Mouse (Mus musculus) heart, embryonic 16.5 days (tissue): ENCODE measurements around the gene Zfp423. TPM values are rescaled to one million over a fixed set of nuclear protein-coding genes. Genes with fewer than 3 reads are reported as not detected.

Source experiments
- ATAC-seq: fragments of 200-750 bp; cut with Nextera tagmentation; replicated peaks from 2 replicates; pipeline ENCODE4 v1.8.0; 2017; ENCODE audit warnings: moderate number of reproducible peaks; ENCODE audit not compliant: insufficient read depth, low FRiP score; ENCODE audit errors: extremely low read depth
- H3K27ac ChIP-seq: fragments of 300-500 bp; sonication (generic); 2 replicates; pipeline ENCODE4 v1.5.1; 2014; ENCODE audit warnings: mild to moderate bottlenecking, low read length, control low read depth, moderate library complexity
- H3K27me3 ChIP-seq: fragments of 300-500 bp; sonication (generic); 2 replicates; pipeline ENCODE4 v1.6.1; 2014; ENCODE audit warnings: low read length, mixed read lengths; ENCODE audit not compliant: control insufficient read depth, insufficient read depth
- H3K36me3 ChIP-seq: fragments of 300-500 bp; sonication (generic); 2 replicates; pipeline ENCODE4 v1.6.1; 2014; ENCODE audit not compliant: control insufficient read depth, insufficient read depth
- H3K4me1 ChIP-seq: fragments of 300-500 bp; sonication (generic); 2 replicates; pipeline ENCODE4 v1.6.1; 2014; ENCODE audit warnings: low read length, mixed read lengths; ENCODE audit not compliant: control insufficient read depth, insufficient read depth
- H3K4me2 ChIP-seq: fragments of 300-500 bp; sonication (generic); 2 replicates; pipeline ENCODE4 v1.6.1; 2014; ENCODE audit warnings: low read depth, mild to moderate bottlenecking, control low read depth, low read length
- H3K4me3 ChIP-seq: fragments of 300-500 bp; sonication (generic); 2 replicates; pipeline ENCODE4 v1.5.1; 2014; ENCODE audit warnings: mild to moderate bottlenecking, control low read depth, low read length
- H3K9ac ChIP-seq: fragments of 300-500 bp; sonication (generic); 2 replicates; pipeline ENCODE4 v1.6.1; 2014; ENCODE audit warnings: low read length, control low read depth
- H3K9me3 ChIP-seq: fragments of 300-500 bp; sonication (generic); replicated peaks from 2 replicates; pipeline ENCODE4 v1.6.1; 2016; ENCODE audit warnings: low read length; ENCODE audit not compliant: control insufficient read depth
- WGBS: fragments of 180-500 bp; shearing (Covaris S2); extraction: QIAGEN DNeasy Blood & Tissue Kit; methylation state at CpG from one replicate; pipeline ENCODE4 v1.1.7; 2014; 5-methylcytosine and 5-hydroxymethylcytosine counted together
- polyA plus RNA-seq: library from polyadenylated mRNA; unstranded; fragments of >200 nt; fragmentation: Nextera tagmentation; extraction: Ambion mirVana; gene quantifications from 2 replicates; pipeline ENCODE4 v1.2.1, GENCODE M21; 2015

Gene Zfp423
- polyA plus RNA-seq, 1 experiment from 2014 or later, result 3.1 TPM

- Histone ChIP-seq H3K4me1 (no peaks in the 10 kb centered on the region), H3K27me3 (no peaks in the 10 kb centered on the region), H3K9ac (no peak overlapping the region), H3K36me3 (no peaks in the 10 kb centered on the region), H3K27ac (no peak overlapping the region), H3K9me3 (no peaks in the 10 kb centered on the region), H3K4me2 (no peak overlapping the region), H3K4me3 (no peak overlapping the region)
- ATAC-seq, result no peak
- WGBS, result 56% methylated on average over 8 of the region's 8 CpGs
Measured at GRCm38 (mm10) chr8:87894287-87894686, 65.1 kb downstream of the Zfp423 start.

GRCm38 (mm10) chr8:87893547-87893946, 65.8 kb downstream of the Zfp423 start:
- Histone ChIP-seq H3K27me3 (no peaks in the 10 kb centered on the region), H3K36me3 (no peaks in the 10 kb centered on the region), H3K4me1 (no peaks in the 10 kb centered on the region), H3K27ac (no peak overlapping the region), H3K4me2 (no peak overlapping the region), H3K9ac (no peak overlapping the region), H3K4me3 (no peak overlapping the region), H3K9me3 (no peaks in the 10 kb centered on the region)
- ATAC-seq, result no peak
- WGBS, result 74% methylated on average over 6 of the region's 6 CpGs

- no peaks in the 10 kb centered on the region for H3K36me3 ChIP-seq
- 82% methylated on average over 6 of the region's 6 CpGs for WGBS
- no peaks in the 10 kb centered on the region for H3K9me3 ChIP-seq
- ATAC-seq, result no peak
- no peaks in the 10 kb centered on the region for H3K4me1 ChIP-seq
- no peak overlapping the region for H3K4me2 ChIP-seq
- no peak overlapping the region for H3K27ac ChIP-seq
- no peak overlapping the region for H3K4me3 ChIP-seq
- no peak overlapping the region for H3K9ac ChIP-seq
- no peaks in the 10 kb centered on the region for H3K27me3 ChIP-seq
Measured at GRCm38 (mm10) chr8:87892891-87893290, 66.5 kb downstream of the Zfp423 start.

DNA sequence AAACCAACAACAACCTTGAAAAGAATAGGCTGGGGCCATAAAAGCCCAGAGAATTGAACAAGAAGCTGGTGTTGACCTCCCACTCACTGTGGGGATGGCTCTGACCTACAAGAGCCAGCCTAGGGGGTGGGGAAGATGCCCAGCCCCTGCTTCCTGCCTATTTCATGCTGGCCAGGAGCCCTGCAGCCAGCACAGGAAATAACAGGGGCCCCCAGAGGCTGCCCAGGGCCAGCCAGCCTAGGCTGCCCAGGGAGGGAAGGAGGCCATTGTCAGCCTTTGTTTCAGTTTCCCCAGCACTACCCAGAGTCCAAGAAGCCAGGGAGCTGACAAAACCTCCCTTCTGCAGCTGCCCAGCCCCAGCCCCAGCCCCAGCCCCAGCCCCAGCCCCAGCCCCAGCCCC, 67.5 kb downstream of the Zfp423 start:
- peak; percentile 63 for ATAC-seq

GRCm38 (mm10) chr8:87887956-87888355, 71.4 kb downstream of the Zfp423 start:
- H3K9me3 ChIP-seq, result no peaks in the 10 kb centered on the region
- no peaks in the 10 kb centered on the region for H3K27me3 ChIP-seq
- H3K4me2 ChIP-seq, result no peak overlapping the region
- H3K27ac ChIP-seq, result no peak overlapping the region
- no peak overlapping the region for H3K4me3 ChIP-seq
- ATAC-seq, result no peak
- whole genome bisulfite sequencing, result 69% methylated on average over 12 of the region's 12 CpGs
- H3K4me1 ChIP-seq, result no peaks in the 10 kb centered on the region
- no peaks in the 10 kb centered on the region for H3K36me3 ChIP-seq
- H3K9ac ChIP-seq, result no peak overlapping the region

More for the DNA sequence above, 67.5 kb downstream of the Zfp423 start:
- Histone ChIP-seq H3K36me3 (no peaks in the 10 kb centered on the region), H3K4me1 (no peaks in the 10 kb centered on the region), H3K4me3 (no peak overlapping the region), H3K27me3 (no peaks in the 10 kb centered on the region), H3K9me3 (no peaks in the 10 kb centered on the region), H3K4me2 (no peak overlapping the region), H3K27ac (no peak overlapping the region; the same call in 1 of the 2 replicates), H3K9ac (no peak overlapping the region)

- Histone ChIP-seq H3K4me3 (no peak overlapping the region), H3K27me3 (no peaks in the 10 kb centered on the region), H3K36me3 (no peaks in the 10 kb centered on the region), H3K9me3 (no peaks in the 10 kb centered on the region), H3K4me2 (no peak overlapping the region), H3K9ac (no peak overlapping the region), H3K4me1 (no peaks in the 10 kb centered on the region), H3K27ac (no peak overlapping the region)
- 63% methylated on average over 2 of the region's 2 CpGs for WGBS
- no peak for ATAC-seq
Measured at GRCm38 (mm10) chr8:87881088-87881487, 78.3 kb downstream of the Zfp423 start.

GRCm38 (mm10) chr8:87875852-87876251, 83.5 kb downstream of the Zfp423 start:
- 70% methylated on average over 6 of the region's 6 CpGs for WGBS
- Histone ChIP-seq H3K4me1 (no peaks in the 10 kb centered on the region; the same call in 1 of the 2 replicates), H3K4me3 (no peak overlapping the region), H3K9ac (no peak overlapping the region), H3K36me3 (no peaks in the 10 kb centered on the region), H3K27me3 (no peaks in the 10 kb centered on the region), H3K27ac (no peak overlapping the region), H3K4me2 (no peak overlapping the region), H3K9me3 (no peaks in the 10 kb centered on the region)
- no peak for ATAC-seq

GRCm38 (mm10) chr8:87875452-87875851, 83.9 kb downstream of the Zfp423 start:
- Histone ChIP-seq H3K36me3 (no peaks in the 10 kb centered on the region), H3K27me3 (no peaks in the 10 kb centered on the region), H3K9ac (no peak overlapping the region), H3K4me2 (no peak overlapping the region), H3K27ac (no peak overlapping the region), H3K4me3 (no peak overlapping the region), H3K4me1 (no peaks in the 10 kb centered on the region; the same call in 1 of the 2 replicates), H3K9me3 (no peaks in the 10 kb centered on the region)
- WGBS, result 47% methylated on average over 10 of the region's 10 CpGs
- ATAC-seq, result peak; percentile 58; the same call in 1 of the 2 replicates

- no peak overlapping the region for H3K9ac ChIP-seq
- H3K27me3 ChIP-seq, result no peaks in the 10 kb centered on the region
- H3K4me1 ChIP-seq, result no peaks in the 10 kb centered on the region; the same call in 1 of the 2 replicates
- WGBS, result 71% methylated on average over 14 of the region's 14 CpGs
- ATAC-seq, result no peak
- no peaks in the 10 kb centered on the region for H3K9me3 ChIP-seq
- H3K27ac ChIP-seq, result no peak overlapping the region
- H3K4me3 ChIP-seq, result no peak overlapping the region
- H3K36me3 ChIP-seq, result no peaks in the 10 kb centered on the region
- H3K4me2 ChIP-seq, result no peak overlapping the region
Measured at GRCm38 (mm10) chr8:87872987-87873550, 86.3 kb downstream of the Zfp423 start.
